Mouse (Mus musculus) heart, embryonic 13.5 days (tissue): ENCODE results near the gene Defa33. TPM values are rescaled to one million over a fixed set of nuclear protein-coding genes. Genes with fewer than 3 reads are reported as not detected.
"Not testable (repeated sequence)": the region's sequence is repeated elsewhere in the genome, so short reads cannot be mapped to it uniquely, and the experiment has no call there.

Source experiments
- ATAC-seq: fragments of 200-750 bp; cut with Nextera tagmentation; 2 replicates; pipeline ENCODE4 v1.8.0; 2017; ENCODE audit warnings: moderate TSS enrichment; ENCODE audit not compliant: insufficient number of reproducible peaks, low FRiP score, low TSS enrichment; ENCODE audit errors: extremely low read depth
- H3K27ac ChIP-seq: fragments of 300-500 bp; sonication (generic); replicated peaks from 2 replicates; pipeline ENCODE4 v1.5.1; 2015; ENCODE audit warnings: moderate library complexity, mild to moderate bottlenecking, inconsistent platforms
- H3K27me3 ChIP-seq: fragments of 300-500 bp; sonication (generic); replicated peaks from 2 replicates; pipeline ENCODE4 v1.6.1; 2015; ENCODE audit warnings: mild to moderate bottlenecking, inconsistent platforms
- H3K36me3 ChIP-seq: fragments of 300-500 bp; sonication (generic); 2 replicates; pipeline ENCODE4 v1.6.1; 2015; ENCODE audit warnings: mild to moderate bottlenecking, inconsistent platforms
- H3K4me1 ChIP-seq: fragments of 300-500 bp; sonication (generic); 2 replicates; pipeline ENCODE4 v1.6.1; 2015; ENCODE audit warnings: inconsistent platforms
- H3K4me2 ChIP-seq: fragments of 300-500 bp; sonication (generic); 2 replicates; pipeline ENCODE4 v1.6.1; 2015; ENCODE audit warnings: inconsistent platforms, mild to moderate bottlenecking, moderate library complexity
- H3K4me3 ChIP-seq: fragments of 300-500 bp; sonication (generic); 2 replicates; pipeline ENCODE4 v1.5.1; 2015; ENCODE audit warnings: moderate library complexity, mild to moderate bottlenecking, inconsistent platforms
- H3K9ac ChIP-seq: fragments of 300-500 bp; sonication (generic); 2 replicates; pipeline ENCODE4 v1.6.1; 2015; ENCODE audit warnings: inconsistent platforms, mild to moderate bottlenecking, moderate library complexity
- H3K9me3 ChIP-seq: fragments of 300-500 bp; sonication (generic); 2 replicates; pipeline ENCODE4 v1.6.1; 2016; ENCODE audit warnings: inconsistent platforms
- WGBS: fragments of 180-500 bp; shearing (Covaris S2); methylation state at CpG from one replicate; pipeline ENCODE4 v1.1.7; 2015; ENCODE audit warnings: mixed read lengths; 5-methylcytosine and 5-hydroxymethylcytosine counted together
- polyA plus RNA-seq: library from polyadenylated mRNA; unstranded; fragments of >200 nt; fragmentation: Nextera tagmentation; extraction: Ambion mirVana; gene quantifications from 2 replicates; pipeline ENCODE4 v1.2.1, GENCODE M21; 2015

The Defa33 gene
- not detected in 2 replicates for polyA plus RNA-seq

GRCm38 (mm10) chr8:21391511-21391910, at the start of gene Defa33:
Defa33 (plus strand) TSS chr8:21391811.
- ATAC-seq, H3K4me1 ChIP-seq, H3K9me3 ChIP-seq, H3K9ac ChIP-seq, H3K36me3 ChIP-seq, H3K27me3 ChIP-seq, H3K4me2 ChIP-seq, H3K27ac ChIP-seq, H3K4me3 ChIP-seq: not testable (repeated sequence)
- whole genome bisulfite sequencing = no CpG with 5 or more reads among the region's 2 CpGs

GRCm38 (mm10) chr8:21378215-21378614, 13.4 kb upstream of the Defa33 start, which contains the start of gene Defa2:
Defa2 (plus strand) TSS chr8:21378515.
- not testable (repeated sequence) for H3K4me2 ChIP-seq, H3K4me3 ChIP-seq, H3K27me3 ChIP-seq, H3K4me1 ChIP-seq, H3K36me3 ChIP-seq, H3K9ac ChIP-seq, H3K27ac ChIP-seq, H3K9me3 ChIP-seq, ATAC-seq
- no CpG with 5 or more reads among the region's 2 CpGs for WGBS

- no CpG with 5 or more reads among the region's 1 CpGs for WGBS
- H3K9ac ChIP-seq, H3K27me3 ChIP-seq, H3K4me2 ChIP-seq, H3K9me3 ChIP-seq, ATAC-seq, H3K27ac ChIP-seq, H3K4me3 ChIP-seq, H3K4me1 ChIP-seq, H3K36me3 ChIP-seq: not testable (repeated sequence)
Observed at GRCm38 (mm10) chr8:21427111-21427510, 35.5 kb downstream of the Defa33 start, which contains the start of gene Defa36. Defa36 (plus strand) TSS chr8:21427411.

Other genes with a start within 250 kb of the Defa33 start
- not detected in 2 replicates for gene Defa22, start 229.5 kb upstream of the Defa33 start, polyA plus RNA-seq
- gene Defa31, start 200.2 kb upstream of the Defa33 start, polyA plus RNA-seq = not detected in 2 replicates
- gene Gm15293, start 190.2 kb upstream of the Defa33 start, polyA plus RNA-seq = not detected in 2 replicates
- not detected in 2 replicates for gene Gm15292, start 142.1 kb upstream of the Defa33 start, polyA plus RNA-seq
- not detected in 2 replicates for gene Defa27, start 76.3 kb upstream of the Defa33 start, polyA plus RNA-seq
- not detected in 2 replicates for gene Defa29, start 64.8 kb upstream of the Defa33 start, polyA plus RNA-seq
- gene Defa2, start 13.3 kb upstream of the Defa33 start, polyA plus RNA-seq = not detected in 2 replicates
- gene Defa36, start 35.6 kb downstream of the Defa33 start, polyA plus RNA-seq = not detected in 2 replicates
- not detected in 2 replicates for gene Gm7849, start 64.7 kb downstream of the Defa33 start, polyA plus RNA-seq
- gene Defa20, start 117.4 kb downstream of the Defa33 start, polyA plus RNA-seq = not detected in 2 replicates
- not detected in 2 replicates for gene Defa32, start 137.2 kb downstream of the Defa33 start, polyA plus RNA-seq
- not detected in 2 replicates for gene Defa37, start 173.6 kb downstream of the Defa33 start, polyA plus RNA-seq
- not detected in 2 replicates for gene Defa28, start 191.2 kb downstream of the Defa33 start, polyA plus RNA-seq
- not detected in 2 replicates for gene Gm7861, start 202.7 kb downstream of the Defa33 start, polyA plus RNA-seq
- gene Defa26, start 226.4 kb downstream of the Defa33 start, polyA plus RNA-seq = not detected in 2 replicates